Mouse (Mus musculus) testis, adult 2 months (tissue): ENCODE data around the gene Thbs3. TPM values are rescaled to one million over a fixed set of nuclear protein-coding genes. Genes with fewer than 3 reads are reported as not detected.

Experiments used
- H3K27ac ChIP-seq: fragments of 200-500 bp; 2 replicates; pipeline ENCODE4 v1.5.1; 2012; ENCODE audit warnings: low read depth, low read length; ENCODE audit not compliant: control insufficient read depth, insufficient read depth
- H3K27me3 ChIP-seq: fragments of 200-500 bp; 2 replicates; pipeline ENCODE4 v1.6.1; 2012; ENCODE audit warnings: mild to moderate bottlenecking, low read length, moderate library complexity; ENCODE audit not compliant: control insufficient read depth, insufficient read depth
- H3K36me3 ChIP-seq: fragments of 200-500 bp; 2 replicates; pipeline ENCODE4 v1.6.1; 2012; ENCODE audit warnings: mild to moderate bottlenecking, low read length; ENCODE audit not compliant: control insufficient read depth, insufficient read depth
- H3K4me1 ChIP-seq: fragments of 200-500 bp; 2 replicates; pipeline ENCODE4 v1.6.1; 2012; ENCODE audit warnings: low read length; ENCODE audit not compliant: control insufficient read depth, insufficient read depth
- H3K4me3 ChIP-seq: fragments of 200-500 bp; 2 replicates; pipeline ENCODE4 v1.5.1; 2012; ENCODE audit warnings: low read depth, mild to moderate bottlenecking, low read length, moderate library complexity, mixed read lengths; ENCODE audit not compliant: control insufficient read depth
- CTCF ChIP-seq: fragments of 200-500 bp; IDR thresholded peaks from 2 replicates; pipeline ENCODE4 v1.5.1; 2012; ENCODE audit warnings: low read depth, mild to moderate bottlenecking, inconsistent platforms, low read length, moderate library complexity; ENCODE audit not compliant: control insufficient read depth, insufficient read depth, insufficient replicate concordance
- POLR2A ChIP-seq: fragments of 200-500 bp; IDR thresholded peaks from 2 replicates; pipeline ENCODE4 v1.6.1; 2012; ENCODE audit warnings: low read depth, mild to moderate bottlenecking, inconsistent platforms, low read length, moderate library complexity; ENCODE audit not compliant: control insufficient read depth
- polyA plus RNA-seq: library from polyadenylated mRNA; depleted of rRNA; stranded (reverse); fragments of >200 nt; gene quantifications from 2 replicates; pipeline ENCODE4 v1.2.3, GENCODE M21; 2012

Gene Thbs3
- polyA plus RNA-seq, 1 experiment: 73.2 TPM

DNA sequence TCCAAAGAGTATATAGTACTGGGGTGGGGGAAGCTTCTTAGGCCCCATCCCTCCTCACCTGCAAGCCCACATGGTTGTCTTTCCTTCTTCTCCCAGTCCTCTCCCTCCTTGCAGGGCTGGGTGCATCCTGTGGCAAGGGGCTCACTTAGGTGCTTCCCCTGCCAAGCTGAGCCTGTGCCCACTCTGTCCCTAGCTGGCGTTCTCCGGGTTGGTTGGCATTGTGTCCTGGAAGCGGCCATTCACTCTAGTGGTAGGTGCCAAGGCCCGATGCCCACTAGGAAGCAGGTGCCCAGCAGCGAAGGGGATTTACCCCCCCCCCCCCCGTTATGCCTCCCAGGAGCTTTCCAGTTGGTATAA, 31.0 kb upstream of the Thbs3 start:
- H3K27me3 ChIP-seq: no peaks in the 10 kb centered on the region
- H3K36me3 ChIP-seq: no peaks in the 10 kb centered on the region; the same call in 1 of the 2 replicates
- H3K4me3 ChIP-seq: no peak overlapping the region
- H3K4me1 ChIP-seq: peaks cover 14% of the 10 kb centered on the region
- no peak for TF ChIP-seq CTCF
- no peak for TF ChIP-seq POLR2A
- no peak overlapping the region for H3K27ac ChIP-seq

GRCm38 (mm10) chr3:89187197-89187596, 27.8 kb upstream of the Thbs3 start:
- H3K4me3 ChIP-seq: peak overlapping the region; percentile 10
- H3K36me3 ChIP-seq: no peaks in the 10 kb centered on the region
- H3K4me1 ChIP-seq: peaks cover 14% of the 10 kb centered on the region
- no peaks in the 10 kb centered on the region for H3K27me3 ChIP-seq
- no peak for TF ChIP-seq CTCF
- no peak for TF ChIP-seq POLR2A
- no peak overlapping the region for H3K27ac ChIP-seq

DNA sequence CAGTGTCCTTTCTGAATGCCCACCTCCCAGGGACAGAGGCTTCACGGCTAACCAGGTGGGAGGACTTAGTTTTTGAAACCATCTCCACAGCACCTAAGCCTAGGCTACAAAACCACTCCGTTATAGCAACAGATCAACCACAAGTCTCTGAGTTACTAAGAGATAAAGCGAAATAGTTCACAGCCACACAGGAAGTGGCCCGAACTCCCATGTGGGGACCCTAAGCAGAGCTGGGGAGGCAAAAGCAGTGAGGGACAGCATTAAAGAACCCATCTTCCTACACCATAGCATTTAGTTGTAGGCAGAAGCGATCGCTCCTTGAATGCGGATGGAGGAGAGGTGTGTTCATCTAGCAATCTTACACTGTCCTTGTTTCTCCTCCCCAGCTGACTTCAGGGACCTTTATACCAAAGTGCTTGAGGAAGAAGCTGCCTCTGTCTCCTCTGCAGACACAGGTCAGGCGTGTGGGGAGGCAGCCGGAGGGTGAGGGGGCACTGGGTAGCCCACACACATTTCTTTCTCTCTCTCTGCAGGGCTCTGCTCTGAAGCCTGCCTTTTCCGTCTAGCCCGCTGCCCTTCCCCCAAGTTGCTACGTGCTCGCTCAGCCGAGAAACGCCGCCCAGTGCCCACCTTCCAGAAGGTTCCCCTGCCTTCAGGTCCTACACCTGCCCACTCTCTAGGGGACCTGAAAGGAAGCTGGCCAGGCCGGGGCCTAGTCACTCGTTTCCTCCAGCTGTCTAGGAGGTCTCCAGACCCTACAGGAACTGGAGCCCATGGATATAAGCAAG, 27.1 kb upstream of the Thbs3 start:
- H3K36me3 ChIP-seq: no peaks in the 10 kb centered on the region
- H3K4me1 ChIP-seq: peaks cover 12% of the 10 kb centered on the region
- no peak overlapping the region for H3K27ac ChIP-seq
- no peak overlapping the region for H3K4me3 ChIP-seq
- H3K27me3 ChIP-seq: no peaks in the 10 kb centered on the region
- TF ChIP-seq CTCF (no peak), POLR2A (no peak)

DNA sequence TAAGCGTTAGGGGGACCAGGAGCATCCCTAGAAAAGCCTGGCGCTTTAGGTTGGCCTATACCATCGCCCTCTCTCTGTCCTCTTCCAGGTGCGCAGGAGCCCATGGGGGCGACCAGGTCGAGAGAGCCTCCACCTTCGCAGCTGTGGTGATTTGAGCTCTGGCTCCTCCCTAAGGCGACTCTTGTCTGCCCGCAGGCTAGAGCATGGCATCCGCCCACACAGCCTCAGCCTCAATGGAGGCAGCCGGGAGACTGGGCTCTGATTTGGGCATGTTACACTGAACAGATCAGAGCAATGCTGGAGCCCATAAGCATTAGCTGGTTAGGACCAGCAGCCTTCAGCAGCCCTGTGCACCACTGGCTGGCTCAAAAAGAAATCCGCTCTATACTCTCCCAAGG, 26.5 kb upstream of the Thbs3 start:
- Histone ChIP-seq H3K27ac (no peak overlapping the region), H3K27me3 (no peaks in the 10 kb centered on the region), H3K36me3 (no peaks in the 10 kb centered on the region), H3K4me1 (peaks cover 10% of the 10 kb centered on the region), H3K4me3 (no peak overlapping the region)
- TF ChIP-seq CTCF: no peak
- TF ChIP-seq POLR2A: no peak

DNA sequence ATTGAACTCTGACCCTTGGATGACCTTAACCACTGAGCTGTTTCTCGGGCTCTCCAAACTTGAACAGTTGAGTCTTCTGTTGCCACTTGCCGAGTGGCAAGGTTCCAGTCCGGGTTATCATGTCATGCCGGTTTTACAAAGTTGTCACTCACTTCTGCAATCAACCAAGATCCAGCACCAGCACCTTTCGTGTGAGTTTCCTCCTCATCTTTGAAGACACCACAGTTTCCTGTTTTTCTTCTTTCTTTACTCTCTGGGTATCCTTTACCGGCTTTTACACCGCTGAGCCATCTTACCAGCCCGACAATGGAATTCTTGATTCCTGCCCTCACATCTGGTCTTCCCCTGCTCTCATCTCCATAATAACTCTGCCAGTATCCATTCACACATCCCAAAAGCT, 24.5 kb upstream of the Thbs3 start:
- Histone ChIP-seq H3K27ac (no peak overlapping the region), H3K4me1 (peaks cover 10% of the 10 kb centered on the region), H3K36me3 (no peaks in the 10 kb centered on the region), H3K27me3 (no peaks in the 10 kb centered on the region), H3K4me3 (no peak overlapping the region)
- no peak for TF ChIP-seq CTCF

DNA sequence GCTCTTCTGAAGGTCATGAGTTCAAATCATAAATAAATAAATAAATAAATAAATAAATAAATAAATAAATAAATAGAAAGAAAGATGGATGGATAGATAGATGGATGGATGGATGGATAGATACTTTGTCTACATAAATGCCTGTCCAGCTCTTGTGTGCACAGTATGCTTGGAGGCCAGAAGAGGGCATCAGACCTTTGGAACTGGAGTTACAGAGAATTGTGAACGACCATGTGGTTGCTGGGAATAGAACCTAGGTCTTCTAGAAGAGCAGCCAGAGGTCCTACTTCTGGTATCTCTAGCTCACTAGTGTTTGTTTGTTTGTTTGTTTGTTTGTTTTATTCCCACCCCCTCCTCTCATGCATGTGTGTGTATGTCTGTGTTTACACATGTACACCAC, 21.6 kb upstream of the Thbs3 start:
- H3K36me3 ChIP-seq: no peaks in the 10 kb centered on the region
- TF ChIP-seq CTCF: no peak
- no peak for TF ChIP-seq POLR2A
- no peaks in the 10 kb centered on the region for H3K27me3 ChIP-seq
- no peak overlapping the region for H3K27ac ChIP-seq
- no peak overlapping the region for H3K4me3 ChIP-seq
- peaks cover 7% of the 10 kb centered on the region for H3K4me1 ChIP-seq

DNA sequence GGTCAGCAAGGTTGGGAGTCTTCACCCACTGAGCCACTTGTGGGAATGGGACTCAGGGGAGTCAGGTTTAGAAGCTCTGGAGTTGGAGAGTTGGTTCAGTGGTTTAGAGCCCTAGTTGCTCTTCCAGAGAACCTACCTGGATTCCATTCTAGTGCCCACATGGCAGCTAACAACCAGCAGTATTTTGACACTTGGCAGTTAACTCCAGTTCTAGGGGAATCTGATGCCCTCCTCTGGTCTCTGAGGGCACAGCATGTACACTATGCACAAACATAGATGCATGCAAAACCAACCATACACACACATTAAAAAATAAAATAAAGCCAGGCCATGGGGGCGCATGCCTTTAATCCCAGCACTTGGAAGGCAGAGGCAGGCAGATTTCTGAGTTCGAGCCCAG, 21.1 kb upstream of the Thbs3 start:
- Histone ChIP-seq H3K4me3 (no peak overlapping the region), H3K36me3 (no peaks in the 10 kb centered on the region), H3K27ac (no peak overlapping the region), H3K27me3 (no peaks in the 10 kb centered on the region), H3K4me1 (peaks cover 7% of the 10 kb centered on the region)
- TF ChIP-seq POLR2A (no peak), CTCF (no peak)
